Mouse (Mus musculus) forebrain, embryonic 15.5 days (tissue): ENCODE results near the gene 1810055G02Rik. TPM values are rescaled to one million over a fixed set of nuclear protein-coding genes. Genes with fewer than 3 reads are reported as not detected.

Source experiments
- ATAC-seq: fragments of 200-750 bp; cut with Nextera tagmentation; replicated peaks from 2 replicates; pipeline ENCODE4 v1.8.0; 2017; ENCODE audit warnings: mild to moderate bottlenecking, moderate TSS enrichment, moderate library complexity
- H3K27ac ChIP-seq: fragments of 300-500 bp; sonication (generic); replicated peaks from 2 replicates; pipeline ENCODE4 v1.5.1; 2015; ENCODE audit warnings: mild to moderate bottlenecking, inconsistent platforms
- H3K27me3 ChIP-seq: fragments of 300-500 bp; sonication (generic); 2 replicates; pipeline ENCODE4 v1.6.1; 2015; ENCODE audit warnings: inconsistent platforms
- H3K36me3 ChIP-seq: fragments of 300-500 bp; sonication (generic); 2 replicates; pipeline ENCODE4 v1.6.1; 2015; ENCODE audit warnings: mild to moderate bottlenecking, inconsistent platforms
- H3K4me1 ChIP-seq: fragments of 300-500 bp; sonication (generic); 2 replicates; pipeline ENCODE4 v1.6.1; 2015; ENCODE audit warnings: inconsistent platforms
- H3K4me2 ChIP-seq: fragments of 300-500 bp; sonication (generic); replicated peaks from 2 replicates; pipeline ENCODE4 v1.6.1; 2015; ENCODE audit warnings: mild to moderate bottlenecking, inconsistent platforms
- H3K4me3 ChIP-seq: fragments of 300-500 bp; sonication (generic); 2 replicates; pipeline ENCODE4 v1.5.1; 2015; ENCODE audit warnings: mild to moderate bottlenecking, inconsistent platforms
- H3K9ac ChIP-seq: fragments of 300-500 bp; sonication (generic); replicated peaks from 2 replicates; pipeline ENCODE4 v1.6.1; 2015; ENCODE audit warnings: mild to moderate bottlenecking, inconsistent platforms
- H3K9me3 ChIP-seq: fragments of 300-500 bp; sonication (generic); 2 replicates; pipeline ENCODE4 v1.6.1; 2016; ENCODE audit warnings: inconsistent platforms
- WGBS: fragments of 180-500 bp; shearing (Covaris S2); methylation state at CpG from one replicate; pipeline ENCODE4 v1.1.7; 2015; ENCODE audit warnings: mixed read lengths; 5-methylcytosine and 5-hydroxymethylcytosine counted together
- polyA plus RNA-seq: library from polyadenylated mRNA; unstranded; fragments of >200 nt; fragmentation: Nextera tagmentation; extraction: Ambion mirVana; gene quantifications from 2 replicates; pipeline ENCODE4 v1.2.1, GENCODE M21; 2015

Gene 1810055G02Rik
- polyA plus RNA-seq, 1 experiment from 2014 or later, result 31.3 TPM

- H3K27ac ChIP-seq, result peak overlapping the region; percentile 41; the same call in 1 of the 2 replicates
- no peak overlapping the region for H3K9ac ChIP-seq
Measured at GRCm38 (mm10) chr19:3684414-3684813, 23.7 kb upstream of the 1810055G02Rik start.

GRCm38 (mm10) chr19:3684957-3685580 lies 23.0 kb upstream of the 1810055G02Rik start:
- Histone ChIP-seq H3K27me3 (no peaks in the 10 kb centered on the region), H3K9me3 (no peaks in the 10 kb centered on the region), H3K4me2 (peak overlapping the region; percentile 97), H3K36me3 (no peaks in the 10 kb centered on the region), H3K4me3 (peak overlapping the region; percentile 92), H3K4me1 (peaks cover 44% of the 10 kb centered on the region), H3K27ac (peak overlapping the region; percentile 41; the same call in 1 of the 2 replicates), H3K9ac (peak overlapping the region; percentile 78)
- 13% methylated on average over 11 of the region's 11 CpGs for WGBS
- 0 out of 2 replicates have a peak, but pooled peaks have one; percentile 20 for ATAC-seq

More at GRCm38 (mm10) chr19:3684414-3684813, 23.7 kb upstream of the 1810055G02Rik start:
- Histone ChIP-seq H3K9me3 (no peaks in the 10 kb centered on the region), H3K27me3 (no peaks in the 10 kb centered on the region), H3K36me3 (no peaks in the 10 kb centered on the region), H3K4me1 (peaks cover 44% of the 10 kb centered on the region), H3K4me2 (peak overlapping the region; percentile 97), H3K4me3 (peak overlapping the region; percentile 92; the same call in 1 of the 2 replicates)
- 4% methylated on average over 1 of the region's 1 CpGs for WGBS
- no peak for ATAC-seq

GRCm38 (mm10) chr19:3685611-3686214 lies 22.4 kb upstream of the 1810055G02Rik start:
- peaks cover 43% of the 10 kb centered on the region for H3K4me1 ChIP-seq
- peak overlapping the region; percentile 78 for H3K9ac ChIP-seq
- peak overlapping the region; percentile 49 for H3K27ac ChIP-seq
- under 1% methylated on average over 45 of the region's 45 CpGs for WGBS
- peak overlapping the region; percentile 97 for H3K4me2 ChIP-seq
- H3K4me3 ChIP-seq, result peak overlapping the region; percentile 92
- no peaks in the 10 kb centered on the region for H3K27me3 ChIP-seq
- no peaks in the 10 kb centered on the region for H3K36me3 ChIP-seq
- peak; percentile 27 for ATAC-seq
- no peaks in the 10 kb centered on the region for H3K9me3 ChIP-seq

GRCm38 (mm10) chr19:3686215-3686894 lies 21.7 kb upstream of the 1810055G02Rik start, which contains the start of gene Lrp5:
Lrp5 (minus strand) TSS chr19:3686564.
- under 1% methylated on average over 51 of the region's 83 CpGs for WGBS
- peaks cover 37% of the 10 kb centered on the region for H3K4me1 ChIP-seq
- H3K4me2 ChIP-seq, result peak within 1 kb of the TSS; percentile 97
- peak within 1 kb of the TSS; percentile 78 for H3K9ac ChIP-seq
- no peaks in the 10 kb centered on the region for H3K27me3 ChIP-seq
- H3K4me3 ChIP-seq, result peak within 1 kb of the TSS; percentile 92
- no peaks in the 10 kb centered on the region for H3K9me3 ChIP-seq
- peak within 1 kb of the TSS; percentile 49 for H3K27ac ChIP-seq
- peak; percentile 49 for ATAC-seq
- H3K36me3 ChIP-seq, result no peaks in the 10 kb centered on the region

- ATAC-seq, result no peak
- no peak overlapping the region for H3K9ac ChIP-seq
- WGBS, result 33% methylated on average over 5 of the region's 5 CpGs
Measured at GRCm38 (mm10) chr19:3687676-3688171, 20.4 kb upstream of the 1810055G02Rik start.

GRCm38 (mm10) chr19:3691337-3691736 lies 16.8 kb upstream of the 1810055G02Rik start:
- H3K9ac ChIP-seq, result no peak overlapping the region
- no peaks in the 10 kb centered on the region for H3K9me3 ChIP-seq
- H3K36me3 ChIP-seq, result no peaks in the 10 kb centered on the region
- 94% methylated on average over 5 of the region's 5 CpGs for WGBS
- H3K27me3 ChIP-seq, result no peaks in the 10 kb centered on the region
- no peak overlapping the region for H3K4me2 ChIP-seq
- peaks cover 6% of the 10 kb centered on the region for H3K4me1 ChIP-seq
- no peak overlapping the region for H3K27ac ChIP-seq
- H3K4me3 ChIP-seq, result no peak overlapping the region
- ATAC-seq, result no peak

More at GRCm38 (mm10) chr19:3687676-3688171, 20.4 kb upstream of the 1810055G02Rik start:
- Histone ChIP-seq H3K9me3 (no peaks in the 10 kb centered on the region), H3K27me3 (no peaks in the 10 kb centered on the region), H3K4me2 (no peak overlapping the region), H3K4me1 (peaks cover 25% of the 10 kb centered on the region), H3K36me3 (no peaks in the 10 kb centered on the region), H3K4me3 (no peak overlapping the region), H3K27ac (no peak overlapping the region)

- WGBS, result 64% methylated on average over 6 of the region's 6 CpGs
- ATAC-seq, result no peak
- H3K36me3 ChIP-seq, result no peaks in the 10 kb centered on the region
- H3K27ac ChIP-seq, result no peak overlapping the region
- no peak overlapping the region for H3K4me2 ChIP-seq
- no peaks in the 10 kb centered on the region for H3K9me3 ChIP-seq
- no peak overlapping the region for H3K4me3 ChIP-seq
- H3K27me3 ChIP-seq, result no peaks in the 10 kb centered on the region
- H3K4me1 ChIP-seq, result no peaks in the 10 kb centered on the region
- H3K9ac ChIP-seq, result no peak overlapping the region
Measured at GRCm38 (mm10) chr19:3692414-3693145, 15.5 kb upstream of the 1810055G02Rik start.

- Histone ChIP-seq H3K4me3 (no peak overlapping the region), H3K9me3 (no peaks in the 10 kb centered on the region), H3K4me1 (no peaks in the 10 kb centered on the region), H3K36me3 (no peaks in the 10 kb centered on the region), H3K27me3 (no peaks in the 10 kb centered on the region), H3K27ac (no peak overlapping the region), H3K4me2 (no peak overlapping the region), H3K9ac (no peak overlapping the region)
- ATAC-seq, result no peak
- WGBS, result 92% methylated on average over 2 of the region's 2 CpGs
Measured at GRCm38 (mm10) chr19:3694476-3694875, 13.6 kb upstream of the 1810055G02Rik start.

- WGBS, result 69% methylated on average over 3 of the region's 3 CpGs
- Histone ChIP-seq H3K4me3 (no peak overlapping the region), H3K9me3 (no peaks in the 10 kb centered on the region), H3K4me1 (no peaks in the 10 kb centered on the region), H3K4me2 (no peak overlapping the region), H3K27ac (no peak overlapping the region), H3K27me3 (no peaks in the 10 kb centered on the region), H3K36me3 (no peaks in the 10 kb centered on the region), H3K9ac (no peak overlapping the region)
- no peak for ATAC-seq
Measured at GRCm38 (mm10) chr19:3695006-3695405, 13.1 kb upstream of the 1810055G02Rik start.

- Histone ChIP-seq H3K4me3 (no peak overlapping the region), H3K9me3 (no peaks in the 10 kb centered on the region), H3K27me3 (no peaks in the 10 kb centered on the region), H3K36me3 (no peaks in the 10 kb centered on the region), H3K4me2 (no peak overlapping the region), H3K9ac (no peak overlapping the region), H3K4me1 (no peaks in the 10 kb centered on the region), H3K27ac (no peak overlapping the region)
- no peak for ATAC-seq
- 77% methylated on average over 4 of the region's 4 CpGs for WGBS
Measured at GRCm38 (mm10) chr19:3695471-3695870, 12.6 kb upstream of the 1810055G02Rik start.

- Histone ChIP-seq H3K27ac (no peak overlapping the region), H3K27me3 (no peaks in the 10 kb centered on the region), H3K9ac (no peak overlapping the region), H3K4me2 (no peak overlapping the region), H3K4me3 (no peak overlapping the region), H3K36me3 (no peaks in the 10 kb centered on the region), H3K9me3 (no peaks in the 10 kb centered on the region), H3K4me1 (no peaks in the 10 kb centered on the region)
- WGBS, result 91% methylated on average over 8 of the region's 8 CpGs
- no peak for ATAC-seq
Measured at GRCm38 (mm10) chr19:3695976-3696375, 12.1 kb upstream of the 1810055G02Rik start.
